Mouse (Mus musculus) E14TG2a.4 (cell line): ENCODE data around the gene Heatr5a.

ENCODE experiments used
- CTCF ChIP-seq: conservative IDR thresholded peaks from 2 replicates; pipeline ENCODE4 v1.5.1; 2014; ENCODE audit warnings: low read length
- NANOG ChIP-seq: IDR thresholded peaks from 2 replicates; pipeline ENCODE4 v1.6.1; 2014; ENCODE audit warnings: borderline replicate concordance, low read length, mixed read lengths
- POU5F1 ChIP-seq: IDR thresholded peaks from 2 replicates; pipeline ENCODE4 v1.6.1; 2014; ENCODE audit warnings: low read length, borderline replicate concordance

GRCm38 (mm10) chr12:51969876-51970275 is 1.2 kb downstream of the Heatr5a start:
- TF ChIP-seq CTCF (no peak), NANOG (no peak), POU5F1 (no peak)
